ENCODE assay signal across 20 mouse cellular contexts in genomic region chr11:102383365-102384136, GRCm38 (mm10). TPM values are rescaled to one million over a fixed set of nuclear protein-coding genes. Genes with fewer than 3 reads are reported as not detected.
A peak's percentile ranks its signal among the peaks of the same experiment; 100 is the strongest.
DNase-seq lines count a peak whose midpoint lies in the region; ATAC-seq and TF ChIP-seq lines count a peak whose summit lies in the region.
"Had no signal": no experiment of that assay in that cellular context is flagged by ENCODE, and none has a peak within 500 bp of the region (broad histone marks: within the 10 kb centered on the region; RNA-seq: fewer than 3 reads in every experiment).

No protein-coding gene starts in this region.

- peaks cover 6% of the 10 kb centered on the region for H3K9me3 ChIP-seq in liver, embryonic 15.5 days (replicated peaks)
- H3K9me3 ChIP-seq: embryonic facial prominence, embryonic 15.5 days; forebrain, embryonic 15.5 days had no signal

- no peak; the same call in 1 of the 2 replicates for ATAC-seq in cerebellum, adult (ENCODE audit: insufficient number of reproducible peaks, low FRiP score, low TSS enrichment)
- ATAC-seq in liver, embryonic 15.5 days (ENCODE audit: insufficient read depth), result peak; percentile 56; the same call in 1 of the 2 replicates
- ATAC-seq: forebrain, embryonic 15.5 days; hindbrain, embryonic 16.5 days; lung, postnatal 0 days had no signal

- TF ChIP-seq CTCF in left cerebral cortex, adult 2 months (IDR thresholded peaks at IDR 0.05), result no peak

- H3K4me3 ChIP-seq in left cerebral cortex, adult 2 months, result no peak overlapping the region
- no peak overlapping the region for H3K4me3 ChIP-seq in liver, embryonic 15.5 days (replicated peaks)
- H3K4me3 ChIP-seq: embryonic facial prominence, embryonic 15.5 days; forebrain, embryonic 15.5 days; gastrocnemius, adult 2 months; heart, adult 2 months; limb, embryonic 12.5 days had no signal

- H3K36me3 ChIP-seq in liver, embryonic 15.5 days (replicated peaks), result 0 out of 2 replicates have a peak, but pooled peaks cover 5% of the 10 kb centered on the region
- H3K36me3 ChIP-seq: embryonic facial prominence, embryonic 15.5 days; forebrain, embryonic 15.5 days; limb, embryonic 12.5 days had no signal

- intact Hi-C loops in left cerebral cortex, adult 2 months (cut with DNase I), result no loop called here
- intact Hi-C loops in left cerebral cortex, postnatal 10 days (cut with DNase I), result no loop called here

- 47% methylated on average over 1 of the region's 1 CpGs for WGBS in liver, embryonic 15.5 days (ENCODE audit: insufficient replicate concordance)

- peak overlapping the region; percentile 32 for H3K9ac ChIP-seq in liver, embryonic 15.5 days
- H3K9ac ChIP-seq: embryonic facial prominence, embryonic 15.5 days; forebrain, embryonic 15.5 days; limb, embryonic 12.5 days had no signal

- peaks cover 52% of the 10 kb centered on the region for H3K27me3 ChIP-seq in liver, embryonic 15.5 days
- H3K27me3 ChIP-seq: embryonic facial prominence, embryonic 15.5 days; forebrain, embryonic 15.5 days had no signal

- H3K4me2 ChIP-seq in liver, embryonic 15.5 days, result peak overlapping the region; percentile 29
- H3K4me2 ChIP-seq: embryonic facial prominence, embryonic 15.5 days; forebrain, embryonic 15.5 days; limb, embryonic 12.5 days had no signal

- DNase-seq in cerebellum, adult 18-20 months, result peak; percentile 50 to 63
- DNase-seq in left cerebral cortex, adult 2 months (ENCODE audit: extremely low spot score in 1 of 2, low spot score in 2 of 2), result no peak
- DNase-seq in left cerebral cortex, postnatal 10 days (ENCODE audit: extremely low spot score in 1 of 2, low spot score in 2 of 2), result no peak
- peak; percentile 82 for DNase-seq in cerebellum, adult 9-10 months
- DNase-seq in gastrocnemius, adult 8-10 months (ENCODE audit: low spot score in 2 of 2), result no peak
- no peak for DNase-seq in spleen, postnatal 10 days (ENCODE audit: low spot score in 2 of 2)
- DNase-seq: adrenal gland, postnatal 10 days; B cell, adult 2 months; gastrocnemius, adult 2 months; heart, adult 2 months; heart, postnatal 36 days; kidney, adult 11 months; kidney, postnatal 14 days had no signal

- H3K4me1 ChIP-seq in liver, embryonic 15.5 days (replicated peaks), result peaks cover 75% of the 10 kb centered on the region
- H3K4me1 ChIP-seq: embryonic facial prominence, embryonic 15.5 days; forebrain, embryonic 15.5 days; limb, embryonic 12.5 days had no signal

- H3K27ac ChIP-seq in left cerebral cortex, adult 2 months, result peak overlapping the region; percentile 36
- peak overlapping the region; percentile 14 for H3K27ac ChIP-seq in liver, embryonic 15.5 days (replicated peaks)
- H3K27ac ChIP-seq: embryonic facial prominence, embryonic 15.5 days; forebrain, embryonic 15.5 days; gastrocnemius, adult 2 months; heart, adult 2 months; limb, embryonic 12.5 days had no signal

RNA-seq across cellular contexts. Expression of gene Rundc3a, which starts 9.7 kb away (rescaled TPM):
- total RNA-seq in left cerebral cortex, adult 2 months (2021), result 100 to 1,000 TPM; 505 to 522 TPM
- 100 to 1,000 TPM; 329 to 332 TPM for total RNA-seq in left cerebral cortex, postnatal 10 days (2021)
- 2.2 and 2.4 TPM in 2 replicates for polyA plus RNA-seq in liver, embryonic 15.5 days (2015; fragmentation: Nextera tagmentation; extraction: Ambion mirVana)
- under 1 TPM in 1 of 4 experiments, not detected in 3; 0.21 TPM for total RNA-seq in gastrocnemius, adult 8-10 months (2022)
- total RNA-seq: gastrocnemius, adult 2 months had no signal

RNA-seq across cellular contexts. Expression of gene Slc4a1, which starts 17.5 kb away (rescaled TPM):
- under 1 TPM; 0.16 to 0.43 TPM for total RNA-seq in left cerebral cortex, adult 2 months (2021)
- total RNA-seq in left cerebral cortex, postnatal 10 days (2021), result 1 to 10 TPM in 1 of 2 experiments, under 1 TPM in 1; 0.47 to 1.2 TPM
- polyA plus RNA-seq in liver, embryonic 15.5 days (2015; fragmentation: Nextera tagmentation; extraction: Ambion mirVana), result 1,073 and 1,204 TPM in 2 replicates
- total RNA-seq in gastrocnemius, adult 8-10 months (2022), result 1 to 10 TPM in 1 of 4 experiments, not detected in 3; 1.0 TPM

RNA-seq across cellular contexts. Expression of gene Slc25a39, which starts 24.2 kb away (rescaled TPM):
- 10 to 100 TPM; 65.7 to 68.6 TPM for total RNA-seq in left cerebral cortex, adult 2 months (2021)
- total RNA-seq in left cerebral cortex, postnatal 10 days (2021), result 10 to 100 TPM; 64.8 to 66.7 TPM
- 451 and 525 TPM in 2 replicates for polyA plus RNA-seq in liver, embryonic 15.5 days (2015; fragmentation: Nextera tagmentation; extraction: Ambion mirVana)
- total RNA-seq in gastrocnemius, adult 8-10 months (2022), result 10 to 100 TPM; 61.2 to 72.2 (median 66.7) TPM

RNA-seq across cellular contexts. Expression of gene Grn, which starts 46.6 kb away (rescaled TPM):
- total RNA-seq in left cerebral cortex, adult 2 months (2021), result 10 to 100 TPM; 58.1 to 66.2 TPM
- total RNA-seq in left cerebral cortex, postnatal 10 days (2021), result 10 to 100 TPM; 79.2 to 79.4 TPM
- polyA plus RNA-seq in liver, embryonic 15.5 days (2015; fragmentation: Nextera tagmentation; extraction: Ambion mirVana), result 94.8 and 121 TPM in 2 replicates
- 10 to 100 TPM; 12.2 to 21.8 (median 17.0) TPM for total RNA-seq in gastrocnemius, adult 8-10 months (2022)

Comparison
In these comparisons a context has a peak if more than half of its experiments do, and no peak if none do; other contexts are left out.
1. DNase-seq: peak in cerebellum, adult 18-20 months (2 of 2) and cerebellum, adult 9-10 months (single experiment); none in left cerebral cortex, adult 2 months (0 of 2), left cerebral cortex, postnatal 10 days (0 of 2), gastrocnemius, adult 8-10 months (0 of 2) and spleen, postnatal 10 days (0 of 2).
2. RNA of gene Rundc3a, which starts 9.7 kb away (total RNA-seq): 505 to 522 TPM in left cerebral cortex, adult 2 months and 329 to 332 TPM in left cerebral cortex, postnatal 10 days; 0.21 TPM in gastrocnemius, adult 8-10 months; every median in the first group is over 100 times any median in the second.